Mouse (Mus musculus) limb, embryonic 13.5 days (tissue): ENCODE measurements around the gene Slc25a36. TPM values are rescaled to one million over a fixed set of nuclear protein-coding genes. Genes with fewer than 3 reads are reported as not detected.

Experiments
- ATAC-seq: fragments of 200-750 bp; cut with Nextera tagmentation; 2 replicates; pipeline ENCODE4 v1.8.0; 2017; ENCODE audit warnings: low read depth, moderate number of reproducible peaks, moderate TSS enrichment; ENCODE audit not compliant: low FRiP score
- H3K27ac ChIP-seq: fragments of 300-500 bp; sonication (generic); 2 replicates; pipeline ENCODE4 v1.5.1; 2015; ENCODE audit warnings: inconsistent platforms, mild to moderate bottlenecking, moderate library complexity
- H3K27me3 ChIP-seq: fragments of 300-500 bp; sonication (generic); 2 replicates; pipeline ENCODE4 v1.6.1; 2015; ENCODE audit warnings: mild to moderate bottlenecking, inconsistent platforms
- H3K36me3 ChIP-seq: fragments of 300-500 bp; sonication (generic); 2 replicates; pipeline ENCODE4 v1.6.1; 2015; ENCODE audit warnings: inconsistent platforms, mild to moderate bottlenecking, moderate library complexity
- H3K4me1 ChIP-seq: fragments of 300-500 bp; sonication (generic); 2 replicates; pipeline ENCODE4 v1.6.1; 2015; ENCODE audit warnings: inconsistent platforms
- H3K4me2 ChIP-seq: fragments of 300-500 bp; sonication (generic); replicated peaks from 2 replicates; pipeline ENCODE4 v1.6.1; 2015; ENCODE audit warnings: inconsistent platforms, mild to moderate bottlenecking, moderate library complexity
- H3K4me3 ChIP-seq: fragments of 300-500 bp; sonication (generic); 2 replicates; pipeline ENCODE4 v1.5.1; 2015; ENCODE audit warnings: moderate library complexity, mild to moderate bottlenecking, inconsistent platforms
- H3K9ac ChIP-seq: fragments of 300-500 bp; sonication (generic); 2 replicates; pipeline ENCODE4 v1.6.1; 2015; ENCODE audit warnings: mild to moderate bottlenecking, inconsistent platforms
- H3K9me3 ChIP-seq: fragments of 300-500 bp; sonication (generic); 2 replicates; pipeline ENCODE4 v1.6.1; 2016; ENCODE audit warnings: inconsistent platforms
- WGBS: fragments of 180-500 bp; shearing (Covaris S2); methylation state at CpG from one replicate; pipeline ENCODE4 v1.1.7; 2015; 5-methylcytosine and 5-hydroxymethylcytosine counted together
- polyA plus RNA-seq: library from polyadenylated mRNA; unstranded; fragments of >200 nt; fragmentation: Nextera tagmentation; extraction: Ambion mirVana; gene quantifications from 2 replicates; pipeline ENCODE4 v1.2.1, GENCODE M21; 2015

Gene Slc25a36
- polyA plus RNA-seq, 1 experiment from 2014 or later: 101 TPM

DNA sequence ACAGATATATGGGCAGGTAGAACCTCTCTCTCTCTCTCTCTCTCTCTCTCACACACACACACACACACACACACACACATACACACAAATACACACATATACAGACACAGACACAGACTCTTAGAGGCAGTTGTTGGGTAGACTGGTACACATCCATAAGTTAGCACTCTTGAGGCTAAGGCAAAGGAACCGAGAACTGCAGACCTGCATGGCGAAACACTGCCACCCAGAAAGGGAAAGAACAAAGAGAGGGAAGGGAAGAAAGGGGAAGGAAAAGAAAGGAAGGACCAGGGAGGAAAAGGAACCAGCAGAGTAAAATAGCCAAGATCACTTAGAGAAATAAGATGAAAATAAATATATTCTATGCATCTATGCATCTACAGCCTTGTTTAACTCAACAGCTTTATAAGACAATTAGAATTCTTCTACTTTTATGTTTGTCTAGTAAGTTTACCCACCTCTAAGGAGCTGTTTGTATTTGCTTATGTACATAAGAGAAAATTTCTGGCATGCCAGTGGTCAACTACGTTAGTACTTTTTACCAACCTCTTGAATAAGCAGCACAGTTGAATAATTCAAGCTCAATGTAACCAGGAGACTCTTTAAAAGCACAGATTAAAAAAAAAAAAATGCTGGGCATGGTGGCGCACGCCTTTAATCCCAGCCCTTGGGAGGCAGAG is 4.3 kb downstream of the Slc25a36 start:
- H3K27ac ChIP-seq: no peak overlapping the region
- 96% methylated on average over 5 of the region's 5 CpGs for WGBS
- H3K4me2 ChIP-seq: no peak overlapping the region
- H3K4me1 ChIP-seq: peaks cover 41% of the 10 kb centered on the region
- H3K36me3 ChIP-seq: peaks cover 6% of the 10 kb centered on the region; the same call in 1 of the 2 replicates
- H3K9ac ChIP-seq: no peak overlapping the region
- no peaks in the 10 kb centered on the region for H3K27me3 ChIP-seq
- no peaks in the 10 kb centered on the region for H3K9me3 ChIP-seq
- no peak for ATAC-seq
- H3K4me3 ChIP-seq: no peak overlapping the region

DNA sequence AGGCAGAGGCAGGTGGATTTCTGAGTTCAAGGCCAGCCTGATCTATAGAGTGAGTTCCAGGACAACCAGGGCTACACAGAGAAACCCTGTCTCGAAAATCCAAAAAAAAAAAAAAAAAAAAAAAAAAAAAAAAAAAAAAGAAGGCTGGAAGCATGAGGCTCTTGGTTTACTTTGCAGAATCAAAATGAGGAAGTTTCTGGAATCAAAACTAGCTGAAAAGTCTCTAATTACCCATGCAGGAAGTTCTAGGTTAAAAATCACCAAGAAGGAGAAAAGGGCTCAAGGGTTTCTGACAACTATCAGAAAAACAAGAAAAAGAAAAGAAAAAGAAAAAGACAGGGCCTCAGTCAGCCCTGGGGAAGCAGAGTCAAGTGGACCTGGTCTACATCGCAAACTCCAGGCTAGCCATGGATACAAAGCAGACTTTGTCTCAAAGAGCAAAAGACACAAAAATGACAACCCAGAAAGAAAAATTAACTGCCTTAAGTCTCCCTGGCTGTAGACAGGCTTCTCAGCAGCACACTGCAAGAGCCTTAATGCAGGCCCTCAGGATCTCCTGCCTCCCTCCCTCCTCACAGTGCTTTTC is 5.5 kb downstream of the Slc25a36 start:
- H3K4me3 ChIP-seq: no peak overlapping the region
- H3K9ac ChIP-seq: no peak overlapping the region
- no peaks in the 10 kb centered on the region for H3K9me3 ChIP-seq
- H3K27ac ChIP-seq: no peak overlapping the region
- 91% methylated on average over 2 of the region's 2 CpGs for WGBS
- H3K4me1 ChIP-seq: peaks cover 38% of the 10 kb centered on the region
- no peak overlapping the region for H3K4me2 ChIP-seq
- no peak for ATAC-seq
- H3K27me3 ChIP-seq: no peaks in the 10 kb centered on the region
- peaks cover 6% of the 10 kb centered on the region; the same call in 1 of the 2 replicates for H3K36me3 ChIP-seq

DNA sequence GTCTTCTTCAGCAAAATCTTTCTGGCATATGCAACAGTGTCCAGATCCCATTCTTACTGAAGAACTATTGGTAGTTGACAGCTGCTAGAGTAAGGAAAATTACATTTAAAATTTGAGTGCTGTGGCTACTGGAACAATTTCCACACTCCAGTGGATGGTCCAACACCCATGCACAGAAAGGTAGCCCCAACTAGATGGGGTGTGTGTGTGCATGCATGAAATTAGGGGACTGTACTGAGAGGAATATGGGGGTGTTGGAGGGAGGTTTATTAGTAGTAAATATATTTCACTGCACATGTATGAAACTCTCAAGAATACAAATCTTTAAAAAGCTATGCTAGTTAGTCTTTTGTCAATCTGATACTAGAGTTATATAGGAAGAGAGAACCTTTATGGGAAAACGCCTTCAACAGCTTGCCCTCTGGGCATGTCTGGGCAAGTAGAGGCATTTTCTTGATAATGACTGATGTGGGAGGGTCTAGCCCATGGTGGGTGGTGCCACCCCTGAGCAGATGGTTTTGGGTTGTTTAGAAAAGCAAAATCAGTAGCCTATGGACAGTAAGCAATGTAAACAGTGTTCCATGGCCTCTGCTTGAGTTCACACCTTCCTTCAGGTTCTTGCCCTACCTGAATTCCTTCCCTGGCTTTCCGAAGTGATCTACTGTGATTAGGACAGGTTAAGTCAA is 7.4 kb downstream of the Slc25a36 start:
- WGBS: 81% methylated on average over 2 of the region's 2 CpGs
- Histone ChIP-seq H3K36me3 (peaks cover 14% of the 10 kb centered on the region), H3K27ac (no peak overlapping the region), H3K4me2 (no peak overlapping the region), H3K9ac (no peak overlapping the region), H3K4me3 (no peak overlapping the region), H3K9me3 (no peaks in the 10 kb centered on the region), H3K4me1 (peaks cover 26% of the 10 kb centered on the region), H3K27me3 (no peaks in the 10 kb centered on the region)
- no peak for ATAC-seq

DNA sequence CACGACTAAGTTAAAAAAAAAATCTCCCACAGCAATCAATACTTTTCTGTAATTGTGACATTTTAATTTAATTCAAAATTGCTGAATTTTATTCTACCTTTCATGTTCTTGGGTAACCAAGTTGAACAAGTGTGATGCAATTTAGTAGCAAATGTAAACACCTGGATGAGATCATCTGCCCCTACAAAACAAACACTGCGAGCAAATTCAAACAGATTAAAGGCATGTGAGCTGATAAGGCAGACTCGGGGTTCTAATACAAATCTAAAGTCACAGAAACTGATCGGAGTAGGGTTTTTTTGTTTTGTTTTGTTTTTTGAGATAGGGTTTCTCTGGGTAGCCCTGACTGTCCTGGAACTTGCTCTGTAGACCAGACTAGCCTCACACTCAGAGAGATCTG is 12.0 kb downstream of the Slc25a36 start:
- peaks cover 19% of the 10 kb centered on the region for H3K4me1 ChIP-seq
- H3K27me3 ChIP-seq: no peaks in the 10 kb centered on the region
- H3K4me2 ChIP-seq: no peak overlapping the region
- no peak for ATAC-seq
- no peaks in the 10 kb centered on the region for H3K9me3 ChIP-seq
- H3K9ac ChIP-seq: no peak overlapping the region
- H3K4me3 ChIP-seq: no peak overlapping the region
- 88% methylated on average over 4 of the region's 4 CpGs for WGBS
- peaks cover 40% of the 10 kb centered on the region for H3K36me3 ChIP-seq
- no peak overlapping the region for H3K27ac ChIP-seq

DNA sequence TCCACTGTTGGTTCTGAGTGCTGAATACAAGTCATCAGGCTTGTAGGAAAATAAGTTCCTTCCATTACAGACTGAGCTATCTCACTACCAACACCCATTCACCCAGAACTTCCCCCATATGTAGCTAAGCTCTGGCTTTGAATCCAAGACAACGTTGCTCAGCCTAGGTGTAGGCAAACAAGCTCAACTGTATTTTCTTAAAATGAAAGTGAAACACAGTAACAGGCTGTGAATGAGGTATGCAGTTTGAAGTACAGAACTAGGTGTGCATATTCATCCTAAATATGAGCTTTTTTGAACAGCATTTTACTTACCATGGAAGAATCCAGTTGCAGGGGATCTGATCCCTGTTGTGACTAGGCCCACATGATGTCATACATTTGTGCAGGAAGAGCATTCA is 14.8 kb downstream of the Slc25a36 start:
- Histone ChIP-seq H3K4me3 (no peak overlapping the region), H3K27ac (no peak overlapping the region), H3K4me2 (no peak overlapping the region), H3K9ac (no peak overlapping the region), H3K27me3 (no peaks in the 10 kb centered on the region), H3K9me3 (no peaks in the 10 kb centered on the region), H3K36me3 (peaks cover 56% of the 10 kb centered on the region), H3K4me1 (no peaks in the 10 kb centered on the region)
- 91% methylated on average over 1 of the region's 1 CpGs for WGBS
- ATAC-seq: no peak

DNA sequence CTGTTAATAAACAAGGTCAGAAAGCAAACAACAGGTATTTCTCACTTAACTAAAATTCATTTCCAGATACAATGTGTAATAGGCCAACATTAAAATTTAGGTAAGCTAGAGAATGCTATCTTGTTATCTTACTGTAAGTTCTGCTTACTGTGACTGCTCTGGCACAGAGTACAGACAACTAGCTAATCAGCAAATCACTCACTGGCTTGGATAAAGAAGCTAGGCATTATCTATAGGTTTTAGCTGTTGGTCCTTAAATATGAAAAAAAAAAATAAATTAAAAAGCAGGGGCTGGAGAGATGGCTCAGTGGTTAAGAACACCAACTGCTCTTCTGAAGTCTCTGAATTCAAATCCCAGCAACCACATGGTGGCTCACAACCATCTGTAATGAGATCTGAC is 23.1 kb downstream of the Slc25a36 start:
- Histone ChIP-seq H3K36me3 (peaks cover 33% of the 10 kb centered on the region), H3K9ac (no peak overlapping the region), H3K4me3 (no peak overlapping the region), H3K9me3 (no peaks in the 10 kb centered on the region), H3K4me2 (no peak overlapping the region), H3K27me3 (no peaks in the 10 kb centered on the region), H3K4me1 (no peaks in the 10 kb centered on the region), H3K27ac (no peak overlapping the region)
- ATAC-seq: no peak

DNA sequence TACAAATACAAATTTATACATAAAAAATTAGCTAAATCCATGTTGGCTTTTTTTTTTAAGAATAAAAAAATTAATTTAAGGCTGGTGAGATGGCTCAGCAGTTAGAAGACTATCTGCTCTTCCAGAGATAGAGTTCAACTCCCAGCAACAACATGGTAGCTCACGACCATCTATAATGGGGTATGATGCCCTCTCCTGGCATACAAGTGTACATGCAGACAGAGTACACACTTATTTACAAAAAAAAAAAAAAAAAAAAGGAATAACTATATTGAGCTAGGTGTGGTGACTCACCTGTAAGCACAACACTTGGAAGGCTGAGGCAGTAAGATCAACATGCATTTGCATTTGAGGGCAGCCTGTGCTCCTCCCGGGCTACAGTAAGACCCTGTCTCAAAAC is 26.3 kb downstream of the Slc25a36 start:
- no peak overlapping the region for H3K4me3 ChIP-seq
- H3K9ac ChIP-seq: no peak overlapping the region
- peaks cover 52% of the 10 kb centered on the region for H3K36me3 ChIP-seq
- H3K4me2 ChIP-seq: no peak overlapping the region
- H3K27me3 ChIP-seq: no peaks in the 10 kb centered on the region
- ATAC-seq: no peak
- H3K27ac ChIP-seq: no peak overlapping the region
- no peaks in the 10 kb centered on the region for H3K9me3 ChIP-seq
- H3K4me1 ChIP-seq: no peaks in the 10 kb centered on the region
- 88% methylated on average over 2 of the region's 2 CpGs for WGBS

DNA sequence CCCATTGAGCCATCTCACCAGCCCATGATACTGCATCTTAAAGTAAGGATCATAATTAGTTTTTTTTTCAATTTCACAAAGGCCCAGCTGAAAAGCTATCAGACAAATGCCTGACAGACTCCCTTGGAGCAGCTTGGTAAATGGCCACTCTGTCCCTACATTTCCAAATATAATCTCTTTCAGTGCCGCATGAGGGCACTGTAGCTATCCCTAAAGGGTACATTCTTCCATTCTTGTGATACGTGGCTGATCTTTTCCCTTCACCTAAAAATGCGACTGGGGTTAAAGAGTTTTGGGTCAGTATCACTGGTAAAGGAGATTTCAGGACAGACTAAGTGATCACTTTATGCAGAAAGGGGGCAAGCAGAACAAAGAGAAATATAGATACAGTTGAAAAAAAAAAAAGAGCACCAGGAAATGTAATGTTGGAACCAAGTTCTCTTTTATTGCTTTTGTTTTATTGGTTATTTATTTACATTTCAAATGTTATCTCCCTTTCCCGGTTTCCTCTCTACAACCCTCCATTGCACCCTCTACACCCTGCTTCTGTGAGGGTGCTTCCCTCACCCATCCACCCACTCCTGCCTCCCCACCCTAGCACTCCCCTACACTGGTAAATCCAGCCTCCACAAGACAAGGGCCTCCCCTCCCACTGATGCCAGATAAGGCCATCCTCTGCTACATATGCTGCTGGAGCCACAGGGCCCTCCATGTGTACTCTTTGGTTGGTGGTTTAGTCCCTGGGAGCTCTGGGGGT is 29.7 kb downstream of the Slc25a36 start:
- Histone ChIP-seq H3K27ac (no peak overlapping the region), H3K9me3 (no peaks in the 10 kb centered on the region), H3K27me3 (no peaks in the 10 kb centered on the region), H3K36me3 (peaks cover 58% of the 10 kb centered on the region), H3K4me3 (no peak overlapping the region), H3K9ac (no peak overlapping the region), H3K4me1 (no peaks in the 10 kb centered on the region), H3K4me2 (no peak overlapping the region)
- no peak for ATAC-seq
- 84% methylated on average over 4 of the region's 4 CpGs for WGBS

DNA sequence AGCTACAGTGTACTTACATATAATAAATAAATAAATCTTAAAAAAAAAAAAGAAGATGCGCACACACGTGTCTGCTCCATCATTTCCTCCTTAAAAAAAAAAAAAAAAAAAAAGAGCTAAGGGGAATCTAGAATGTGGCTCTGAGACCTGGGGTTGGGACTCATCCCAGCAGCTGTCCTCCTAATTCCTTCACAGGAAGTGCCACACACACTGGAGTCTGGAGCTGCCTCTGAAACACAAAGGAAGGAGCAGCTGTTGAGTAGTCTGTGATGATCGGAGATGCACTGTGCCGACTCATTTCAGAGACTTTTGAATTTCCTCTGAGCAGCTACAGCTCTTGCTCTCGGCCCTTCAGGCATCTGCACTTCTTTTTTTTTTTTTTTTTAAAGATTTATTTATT is 41.0 kb downstream of the Slc25a36 start:
- Histone ChIP-seq H3K36me3 (peaks cover 15% of the 10 kb centered on the region), H3K9me3 (no peaks in the 10 kb centered on the region), H3K4me1 (peaks cover 27% of the 10 kb centered on the region), H3K4me2 (no peak overlapping the region), H3K27me3 (no peaks in the 10 kb centered on the region), H3K27ac (no peak overlapping the region), H3K4me3 (no peak overlapping the region), H3K9ac (no peak overlapping the region)
- 85% methylated on average over 5 of the region's 5 CpGs for WGBS
- no peak for ATAC-seq

DNA sequence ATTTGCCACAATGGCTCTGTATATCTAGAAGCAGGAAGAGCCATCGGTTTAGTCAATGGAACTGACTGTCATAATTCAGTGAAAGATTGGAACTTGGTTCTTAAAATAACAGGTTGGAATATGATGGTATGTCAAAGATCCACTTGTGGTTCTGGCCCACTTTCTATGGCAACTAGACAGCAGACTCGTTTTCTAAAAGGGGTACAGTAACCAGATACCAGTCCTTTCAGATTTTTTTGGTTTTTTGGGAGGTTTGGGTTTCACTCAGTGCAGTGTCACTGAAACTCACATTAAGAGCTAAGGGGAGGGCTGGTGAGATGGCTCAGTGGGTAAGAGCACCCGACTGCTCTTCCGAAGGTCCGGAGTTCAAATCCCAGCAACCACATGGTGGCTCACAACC is 41.5 kb downstream of the Slc25a36 start:
- H3K4me3 ChIP-seq: no peak overlapping the region
- H3K27me3 ChIP-seq: no peaks in the 10 kb centered on the region
- ATAC-seq: no peak
- no peak overlapping the region for H3K9ac ChIP-seq
- H3K4me2 ChIP-seq: no peak overlapping the region
- H3K4me1 ChIP-seq: peaks cover 30% of the 10 kb centered on the region
- no peaks in the 10 kb centered on the region for H3K9me3 ChIP-seq
- H3K27ac ChIP-seq: no peak overlapping the region
- H3K36me3 ChIP-seq: peaks cover 11% of the 10 kb centered on the region
- WGBS: 94% methylated on average over 5 of the region's 5 CpGs

DNA sequence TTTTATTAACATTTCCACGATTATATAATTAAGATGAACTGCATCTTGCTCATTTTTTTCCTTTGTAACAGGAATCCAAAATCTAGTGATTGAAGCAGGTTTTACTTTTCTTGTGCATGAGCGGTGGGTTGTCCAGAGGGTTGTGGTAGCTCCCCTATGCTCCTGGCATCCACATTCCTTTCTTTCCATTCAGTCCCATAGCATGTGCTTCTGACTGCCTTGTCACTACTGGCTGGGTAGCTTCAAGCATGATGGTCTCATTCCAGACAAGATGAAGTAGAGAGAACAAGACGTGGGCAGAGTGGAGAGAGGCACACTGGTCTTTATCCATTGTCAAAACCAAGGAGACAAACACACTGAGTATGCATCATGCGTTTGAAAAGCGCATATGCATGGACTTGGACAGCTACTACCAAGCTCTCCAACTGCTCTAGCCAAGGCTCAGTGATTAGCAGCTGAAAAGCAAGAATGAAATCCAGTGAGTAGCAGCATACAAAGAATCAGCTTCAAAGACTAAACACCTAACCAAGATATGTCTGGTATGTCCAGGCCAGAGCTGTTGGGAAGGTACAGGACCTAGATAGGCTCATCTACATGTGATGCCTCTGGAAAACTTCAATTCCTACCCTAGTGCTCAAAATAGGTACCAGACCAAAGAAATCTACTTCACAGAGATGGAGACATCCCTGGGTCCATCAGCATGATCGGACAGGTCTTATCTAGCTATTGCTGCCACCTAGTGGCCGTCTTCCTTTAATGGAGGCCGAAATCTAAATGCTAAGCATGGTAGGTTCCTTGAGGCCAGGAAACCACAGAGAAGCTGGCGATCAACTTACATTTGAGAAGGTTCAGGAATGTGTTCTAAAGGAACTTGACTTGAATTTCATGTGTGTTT is 42.5 kb downstream of the Slc25a36 start:
- ATAC-seq: peak; percentile 69
- peaks cover 30% of the 10 kb centered on the region for H3K4me1 ChIP-seq
- H3K36me3 ChIP-seq: peaks cover 5% of the 10 kb centered on the region; the same call in 1 of the 2 replicates
- no peaks in the 10 kb centered on the region for H3K27me3 ChIP-seq
- WGBS: 54% methylated on average over 9 of the region's 9 CpGs
- H3K9me3 ChIP-seq: no peaks in the 10 kb centered on the region
- no peak overlapping the region for H3K27ac ChIP-seq
- H3K4me2 ChIP-seq: no peak overlapping the region
- no peak overlapping the region for H3K9ac ChIP-seq
- no peak overlapping the region for H3K4me3 ChIP-seq
